Mouse (Mus musculus) cerebellum, adult (tissue): ENCODE measurements around the gene Iqub.
A peak's percentile ranks its signal among the peaks of the same experiment; 100 is the strongest.

Source experiments
- ATAC-seq: cut with Nextera tagmentation; 2 replicates; pipeline ENCODE4 v1.9.2; 2017; ENCODE audit warnings: mild to moderate bottlenecking, moderate library complexity, mixed read lengths; ENCODE audit not compliant: insufficient number of reproducible peaks, low FRiP score, low TSS enrichment

The Iqub gene

DNA sequence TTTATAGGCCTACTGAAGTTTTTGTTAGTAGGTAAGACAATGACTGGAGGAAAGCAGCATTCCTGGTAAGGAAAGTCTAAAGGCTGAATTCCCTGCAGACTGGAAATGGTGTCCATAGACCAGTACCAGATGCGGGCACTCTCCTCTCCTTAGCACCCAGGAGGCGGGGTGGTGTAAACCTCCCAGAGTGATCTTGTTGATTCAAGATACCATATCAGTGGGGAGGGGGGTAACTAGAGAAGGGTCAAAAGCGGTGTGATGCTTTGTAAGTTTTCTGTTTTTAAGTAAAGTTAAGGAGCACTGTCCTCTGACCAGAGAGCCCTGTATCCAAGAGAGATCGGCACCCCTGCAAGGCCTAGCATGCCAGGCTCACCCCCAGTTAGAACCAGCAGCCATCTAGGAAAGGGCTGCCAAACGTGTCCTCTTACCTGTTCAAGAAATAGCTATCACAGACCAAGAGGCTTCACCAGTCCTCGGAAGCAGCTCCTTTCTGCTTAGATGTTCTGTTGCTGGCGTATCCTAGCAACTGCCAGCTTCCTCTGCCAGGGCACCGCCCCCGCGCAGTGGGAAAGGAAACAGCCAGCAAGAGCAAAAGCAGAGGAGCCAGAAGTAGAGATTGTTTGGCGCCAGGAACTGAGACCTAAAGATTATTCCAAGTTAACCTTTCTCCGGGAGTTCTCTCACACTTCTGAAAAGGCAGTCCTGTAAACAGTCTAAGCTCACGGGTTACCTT lies at the start of gene Iqub:
Gene Iqub (minus strand): TSS at position 516 of the 733 bp plus-strand sequence.
- ATAC-seq, result peak; percentile 79

DNA sequence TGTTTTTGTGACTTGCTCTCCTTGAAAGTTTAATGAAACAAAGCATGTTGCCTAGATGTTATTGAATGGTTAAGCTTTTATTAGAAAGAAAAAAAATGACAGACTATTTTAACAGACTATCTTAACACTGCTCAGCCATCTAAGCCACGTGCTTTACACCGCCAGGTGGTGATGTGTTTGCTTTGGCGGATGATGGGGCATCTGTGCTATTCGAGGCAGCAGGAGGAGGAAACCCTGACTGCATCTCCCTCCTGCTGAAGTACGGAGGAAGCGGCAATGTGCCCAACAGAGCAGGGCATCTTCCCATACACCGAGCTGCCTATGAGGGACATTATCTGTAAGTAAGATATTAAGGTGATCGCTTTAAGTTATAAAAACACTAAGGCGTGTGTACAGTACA lies 49.2 kb upstream of the Iqub start:
- ATAC-seq, result peak; percentile 66; the same call in 1 of the 2 replicates

DNA sequence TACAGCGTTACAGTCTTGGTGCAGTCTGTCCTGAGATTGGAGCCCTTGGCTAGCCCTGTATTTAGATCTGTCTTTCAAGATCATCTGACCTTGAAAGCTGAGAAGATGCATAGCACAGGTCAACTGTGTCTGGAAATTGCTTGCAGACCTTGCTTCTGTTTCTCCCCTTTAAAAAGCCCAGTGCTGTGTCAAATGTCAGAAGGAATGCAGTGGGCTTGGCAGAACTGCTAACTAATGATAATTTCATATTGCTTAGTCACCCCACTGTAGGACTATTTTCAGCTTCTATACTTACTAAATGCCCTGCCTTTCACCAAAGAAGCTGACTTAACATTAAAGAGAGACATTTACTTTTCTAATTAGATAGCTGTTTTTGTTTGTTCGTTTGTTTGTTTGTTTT lies 40.6 kb upstream of the Iqub start:
- ATAC-seq, result no peak

DNA sequence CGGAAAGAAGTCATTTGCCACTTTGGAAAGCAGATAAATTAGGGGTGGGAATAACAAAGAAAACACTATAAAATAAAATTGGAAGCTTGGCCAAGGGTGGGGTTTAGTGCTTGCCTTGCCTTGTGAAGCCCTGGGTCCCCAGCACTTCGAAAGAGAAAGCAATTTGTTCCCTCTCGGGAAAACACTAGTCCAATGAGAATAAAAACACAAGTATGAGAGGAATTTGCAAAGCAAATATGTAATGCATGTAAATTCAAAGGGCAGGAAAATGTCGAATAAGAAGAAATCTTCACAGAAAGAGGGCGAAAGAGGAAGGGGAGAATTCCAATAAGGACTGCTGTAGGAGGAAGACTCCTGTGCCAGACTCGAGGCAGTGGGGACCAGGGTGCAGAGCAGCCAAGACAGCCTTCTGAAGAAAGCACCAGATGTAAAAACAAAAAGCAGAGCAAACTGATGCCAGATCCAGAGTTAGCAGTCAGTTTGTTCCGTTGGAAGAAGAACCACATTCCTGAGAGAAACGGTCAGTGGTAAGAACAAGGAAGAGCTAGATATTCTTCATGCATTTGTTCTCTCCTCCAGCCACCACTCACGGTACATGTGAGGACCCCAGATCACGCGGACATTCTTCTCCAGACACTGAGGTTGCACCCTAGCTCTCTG lies 39.7 kb upstream of the Iqub start:
- ATAC-seq, result no peak

DNA sequence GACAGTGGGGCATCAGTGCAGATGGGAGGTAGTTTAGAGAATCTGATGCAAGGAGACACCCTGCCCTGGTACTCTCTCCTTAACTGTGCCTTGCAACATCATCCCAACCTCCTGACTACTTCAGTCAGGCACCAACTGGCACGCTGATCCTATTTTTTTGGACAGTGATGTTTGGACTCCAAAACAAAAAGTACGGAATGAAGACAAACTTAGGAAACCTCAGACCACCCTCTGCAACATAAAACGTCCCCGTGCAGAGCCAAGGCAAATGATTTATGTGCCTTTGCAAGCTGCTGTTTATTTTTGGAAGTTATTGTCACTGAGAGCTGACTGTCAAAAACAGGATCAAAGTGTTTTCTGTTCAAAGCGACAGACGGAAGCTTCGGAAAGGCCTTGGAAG lies 37.2 kb upstream of the Iqub start:
- no peak for ATAC-seq

DNA sequence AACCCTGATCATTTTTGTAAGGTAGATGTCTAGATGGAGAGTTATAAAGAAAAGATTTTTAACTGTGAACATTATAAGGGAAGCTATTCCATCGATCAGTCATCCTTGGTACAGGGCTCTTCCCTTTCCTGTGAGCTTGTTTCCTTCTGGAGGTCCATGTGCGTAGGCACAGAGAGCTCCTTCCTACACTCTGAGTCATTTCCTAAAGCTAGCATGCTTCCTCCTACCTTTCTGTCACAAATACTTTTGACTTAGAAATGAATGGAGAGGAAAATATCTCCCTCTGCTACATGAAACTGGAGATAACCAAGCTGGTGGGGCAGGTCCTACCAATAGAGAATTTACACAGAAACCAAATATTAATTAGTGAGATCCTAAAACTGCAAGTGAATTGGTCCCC lies 34.9 kb upstream of the Iqub start:
- ATAC-seq, result no peak

DNA sequence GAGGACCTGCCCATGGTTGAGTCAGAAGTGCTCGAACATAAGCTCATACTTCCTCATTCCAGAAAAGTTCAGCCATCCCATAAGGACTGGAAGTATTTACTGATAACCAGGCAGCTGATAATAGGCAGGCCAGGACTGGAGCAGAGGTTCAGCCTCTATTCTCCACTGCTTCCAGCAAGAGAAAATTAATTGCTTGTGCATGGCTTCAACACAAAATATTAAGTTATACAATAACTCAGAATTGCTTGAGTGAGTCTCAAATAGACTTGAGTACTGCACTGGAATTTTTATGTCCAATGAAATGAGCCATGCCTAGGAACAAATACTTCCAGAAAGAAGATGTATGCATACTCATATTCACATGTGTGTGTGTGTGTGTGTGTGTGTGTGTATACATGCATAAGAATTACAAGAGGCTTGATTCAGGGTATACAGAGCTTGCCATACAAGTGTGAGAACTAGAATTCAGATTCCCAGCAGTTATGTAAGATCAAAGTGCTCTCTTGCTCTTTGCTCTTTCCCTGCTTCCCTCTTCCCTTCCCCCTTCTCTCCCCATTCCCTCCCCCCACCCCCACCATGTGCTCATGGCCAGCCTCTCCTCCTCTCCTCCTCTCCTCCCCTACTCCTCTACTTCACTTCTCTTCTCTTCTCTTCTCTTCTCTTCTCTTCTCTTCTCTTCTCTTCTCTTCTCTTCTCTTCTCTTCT lies 32.0 kb upstream of the Iqub start:
- ATAC-seq, result no peak

DNA sequence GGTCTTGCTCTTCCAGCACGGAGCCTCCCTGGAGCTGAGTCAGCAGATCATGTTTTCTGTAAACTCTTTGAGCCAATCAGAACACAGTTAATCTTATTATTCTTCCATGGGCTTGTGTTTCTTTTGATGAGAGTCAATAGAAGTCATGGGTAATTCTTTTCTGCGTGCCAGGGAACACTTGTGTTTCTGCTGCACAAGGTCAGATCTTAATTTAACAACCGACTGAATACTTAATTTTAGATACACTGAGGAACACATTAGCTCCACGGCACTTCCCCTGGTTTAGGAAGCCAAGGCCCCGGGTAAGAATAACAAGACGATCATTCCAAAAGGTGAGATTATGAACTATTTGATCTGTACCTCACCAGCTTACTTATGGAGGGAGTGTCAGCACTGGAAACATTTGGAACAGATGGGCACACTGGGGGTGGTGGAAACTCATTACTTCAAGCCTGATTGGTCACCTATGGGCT lies 28.3 kb upstream of the Iqub start:
- peak; percentile 77 for ATAC-seq

DNA sequence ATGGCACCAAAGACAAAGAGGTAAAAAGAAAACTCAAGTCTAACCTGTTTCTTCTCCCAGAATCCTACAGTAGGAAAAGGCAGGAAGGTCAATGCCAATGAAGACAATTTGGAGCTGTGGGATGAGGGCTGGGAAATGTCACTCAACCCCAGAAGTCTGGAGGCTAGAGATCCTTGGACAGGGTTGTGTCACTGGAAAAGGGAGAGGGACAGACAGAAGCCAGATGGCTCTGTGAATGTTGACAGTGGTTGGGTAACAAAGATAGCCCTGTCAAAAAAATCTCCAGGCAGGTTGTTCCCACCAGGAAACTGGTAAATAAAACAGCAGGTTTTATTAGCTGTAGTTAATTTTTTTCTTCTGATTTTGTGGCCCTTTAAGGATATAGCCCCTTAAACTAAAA lies 27.5 kb upstream of the Iqub start:
- ATAC-seq, result peak; percentile 80

DNA sequence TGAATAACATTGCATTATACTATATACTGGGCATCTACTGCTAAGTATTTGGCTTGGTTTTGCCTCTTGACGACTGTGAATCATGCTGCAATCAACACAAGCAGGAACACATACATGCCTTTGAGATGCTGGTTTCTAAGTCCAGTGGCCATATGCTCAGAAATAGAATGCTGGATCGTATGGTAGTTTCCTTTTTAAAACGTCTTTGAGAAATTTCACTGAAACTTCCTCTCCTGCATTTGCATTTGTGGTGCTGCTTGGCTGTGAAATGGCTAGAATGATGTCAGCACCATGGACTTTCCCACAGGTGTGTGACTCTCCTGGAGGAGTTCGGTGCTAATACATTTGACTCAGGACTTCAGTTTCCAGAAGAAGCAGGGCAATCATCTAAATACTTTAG lies 25.2 kb upstream of the Iqub start:
- no peak for ATAC-seq

DNA sequence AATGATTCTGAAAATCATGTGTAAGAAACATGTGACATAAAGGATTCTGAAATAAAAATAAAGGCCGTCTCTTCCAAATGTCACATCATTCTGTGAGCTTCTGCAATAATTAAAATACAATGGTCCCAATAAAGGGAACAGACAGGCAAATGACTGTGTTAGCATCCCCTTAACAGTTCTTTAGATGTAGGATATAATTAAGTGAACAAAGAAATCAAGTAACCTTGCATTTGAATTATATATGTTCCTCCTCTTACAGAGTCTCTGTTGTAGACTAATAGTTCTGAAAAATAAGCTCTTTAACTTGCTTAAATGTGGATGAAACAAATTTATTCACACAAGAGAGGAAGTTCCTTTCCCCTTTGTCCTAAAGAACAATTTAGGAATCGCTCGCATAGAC lies 23.6 kb upstream of the Iqub start:
- no peak for ATAC-seq

DNA sequence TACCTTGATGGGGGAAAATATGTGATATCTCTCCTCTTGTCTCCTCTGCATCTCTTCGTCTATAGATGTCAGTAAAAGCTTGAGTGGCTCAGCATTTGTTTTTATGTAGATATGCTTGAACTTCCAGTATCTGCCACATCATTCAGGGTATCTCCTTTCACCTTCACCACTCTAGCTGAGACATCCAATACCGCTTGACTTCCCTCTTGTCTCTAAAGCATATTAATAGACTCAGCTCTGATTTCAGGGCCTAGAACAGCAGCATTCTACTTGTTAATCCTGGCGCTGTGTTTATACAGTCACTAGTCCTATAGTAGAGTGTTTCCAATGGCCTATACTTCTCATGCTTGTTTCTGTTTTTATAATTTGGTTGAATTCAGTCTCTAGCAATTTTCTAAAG lies 17.9 kb upstream of the Iqub start:
- no peak for ATAC-seq

DNA sequence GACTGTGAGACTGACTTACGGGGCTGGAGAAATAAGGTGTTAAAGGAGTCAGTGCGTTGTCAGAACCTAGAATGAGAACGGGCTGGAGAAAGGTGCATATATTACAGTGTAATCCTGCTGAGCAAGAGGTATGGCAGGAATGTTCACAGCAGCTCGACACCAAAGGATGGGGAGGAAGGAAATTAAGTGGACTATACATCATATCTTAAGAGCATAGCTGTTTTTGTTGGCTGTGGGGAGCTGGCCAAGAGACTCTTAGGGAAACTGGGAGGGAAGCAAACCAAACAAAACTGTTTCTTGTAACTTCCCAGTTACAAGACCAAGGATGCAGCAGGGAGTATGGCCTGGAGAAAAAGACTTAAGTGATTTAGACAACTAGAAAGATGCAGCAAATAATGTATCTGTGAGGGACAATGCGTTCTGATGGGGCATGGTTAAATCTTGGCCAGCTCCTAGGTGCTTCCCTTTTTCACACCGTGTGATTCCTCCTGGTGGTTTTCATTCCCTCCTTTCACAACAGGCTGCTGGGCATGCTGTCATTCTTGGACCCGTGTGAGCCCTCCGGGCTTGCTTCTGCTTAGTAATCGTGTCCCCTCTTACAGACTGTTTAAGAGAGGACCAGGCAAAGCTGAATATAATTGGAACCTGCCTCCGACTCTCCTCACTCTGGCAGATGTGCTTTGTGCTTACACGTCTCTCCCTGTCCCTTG lies 16.0 kb upstream of the Iqub start:
- ATAC-seq, result no peak

DNA sequence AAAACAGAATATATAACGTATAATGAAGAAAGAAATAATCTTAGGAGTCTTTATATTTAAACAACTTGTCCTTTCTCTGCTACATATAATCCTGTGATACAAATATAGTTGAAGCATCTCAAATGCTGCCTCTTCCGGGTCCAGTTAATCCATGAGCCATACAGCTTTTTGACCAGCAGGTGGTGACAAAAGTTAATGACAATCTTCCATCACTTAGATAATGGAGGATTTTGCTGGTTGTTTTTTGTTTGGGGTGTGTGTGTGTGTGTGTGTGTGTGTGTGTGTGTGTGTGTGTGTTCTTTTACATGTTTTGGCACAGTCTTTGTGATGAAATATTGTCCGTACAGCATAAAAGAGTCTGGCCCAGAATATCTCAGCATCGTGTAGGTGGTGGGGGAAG lies 15.3 kb upstream of the Iqub start:
- no peak for ATAC-seq

DNA sequence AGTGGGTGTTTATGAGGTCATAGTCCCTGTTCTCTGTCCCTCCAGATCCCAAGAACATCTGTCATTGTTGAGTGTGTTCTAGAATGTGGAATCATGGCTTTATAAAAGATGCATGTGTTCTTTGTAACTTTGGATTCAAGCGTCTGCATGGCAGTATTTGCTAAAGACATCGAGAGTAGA lies 13.1 kb upstream of the Iqub start, which contains the start of gene Asb15:
Gene Asb15 (plus strand): TSS at position 81 of the 180 bp plus-strand sequence.
- ATAC-seq, result no peak

DNA sequence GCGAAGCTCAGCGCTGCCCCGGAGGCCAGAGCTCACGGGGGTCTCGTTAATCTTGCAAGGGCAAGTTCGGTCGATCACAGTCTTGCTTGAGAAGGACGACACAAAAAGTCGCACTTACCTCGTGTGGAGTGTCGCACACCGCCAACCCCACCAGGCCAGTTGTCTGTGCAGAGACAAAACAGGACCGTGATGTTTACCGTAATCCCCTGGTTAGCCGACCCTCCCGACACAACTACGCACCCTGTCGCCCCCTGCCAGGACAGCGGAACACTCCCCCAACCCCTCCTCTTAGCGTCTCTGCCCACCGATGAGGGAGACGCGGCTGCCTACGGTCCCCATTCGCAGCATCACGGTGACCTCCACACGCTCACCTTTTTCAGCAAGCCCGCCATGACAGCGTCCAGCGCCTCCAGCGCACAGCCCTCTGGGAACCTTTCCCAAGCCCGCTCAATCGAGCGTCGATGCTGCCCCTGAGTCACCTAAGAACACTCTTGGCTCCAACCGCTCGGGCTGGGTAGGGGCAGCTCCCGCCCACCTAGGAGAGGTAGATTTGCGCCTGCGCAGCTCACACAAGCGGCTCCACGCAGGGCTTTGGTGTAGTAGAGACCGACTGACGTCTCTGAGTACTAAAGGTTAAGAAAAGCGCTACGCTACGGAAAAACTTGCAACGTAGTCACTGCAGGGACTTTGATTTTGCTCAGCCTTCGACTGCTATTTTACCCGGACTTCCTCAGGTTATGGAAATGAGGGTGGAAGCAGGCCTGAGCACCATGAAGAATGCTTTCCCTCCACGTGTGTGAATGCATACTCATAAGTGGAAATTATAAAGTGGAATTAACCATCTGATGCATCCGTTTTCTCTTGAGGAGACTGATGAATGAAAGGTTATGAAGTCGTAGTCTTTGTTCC lies 12.5 kb upstream of the Iqub start, which contains the start of gene Ndufa5:
Gene Ndufa5 (minus strand): TSS at position 859 of the 909 bp plus-strand sequence.
- ATAC-seq, result peak; percentile 95

DNA sequence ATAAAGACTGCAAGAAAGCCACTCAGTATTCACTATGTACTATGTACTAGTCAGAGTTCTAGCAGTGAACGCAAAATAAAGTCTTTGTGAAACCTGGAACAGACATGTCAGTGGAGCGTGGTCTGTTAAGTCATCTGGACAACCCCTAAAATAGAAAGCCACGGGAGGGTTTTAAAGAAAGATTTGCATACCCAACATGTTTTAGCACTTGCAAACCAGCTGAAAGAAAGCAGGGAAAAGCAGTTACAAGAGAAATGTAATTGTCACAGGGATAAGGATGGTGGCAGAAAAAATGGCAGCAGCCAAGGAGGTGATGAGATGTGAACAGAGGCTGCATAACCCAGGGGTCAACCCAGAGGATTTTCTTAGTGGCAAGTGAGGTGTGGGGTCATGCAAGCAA lies 10.8 kb upstream of the Iqub start:
- no peak for ATAC-seq

DNA sequence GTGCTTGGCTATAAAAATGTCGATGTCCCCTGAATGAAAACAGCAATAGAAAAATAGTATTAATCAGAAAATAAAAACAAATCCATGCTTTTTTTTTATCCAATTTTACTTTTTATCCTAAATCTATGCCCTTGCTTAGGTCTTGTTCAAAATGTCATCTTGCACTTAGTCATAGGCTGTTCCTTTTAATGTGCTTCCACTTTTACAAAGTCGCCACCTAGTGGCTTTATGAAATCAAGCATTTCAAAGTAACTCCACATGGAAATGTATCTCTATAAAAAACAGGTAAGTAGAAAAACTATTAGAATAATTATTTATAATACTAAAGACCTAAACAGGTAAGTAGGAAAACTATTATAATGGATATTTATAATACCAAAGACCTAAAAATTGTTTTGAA lies 1.3 kb upstream of the Iqub start:
- ATAC-seq, result no peak; the same call in 1 of the 2 replicates

DNA sequence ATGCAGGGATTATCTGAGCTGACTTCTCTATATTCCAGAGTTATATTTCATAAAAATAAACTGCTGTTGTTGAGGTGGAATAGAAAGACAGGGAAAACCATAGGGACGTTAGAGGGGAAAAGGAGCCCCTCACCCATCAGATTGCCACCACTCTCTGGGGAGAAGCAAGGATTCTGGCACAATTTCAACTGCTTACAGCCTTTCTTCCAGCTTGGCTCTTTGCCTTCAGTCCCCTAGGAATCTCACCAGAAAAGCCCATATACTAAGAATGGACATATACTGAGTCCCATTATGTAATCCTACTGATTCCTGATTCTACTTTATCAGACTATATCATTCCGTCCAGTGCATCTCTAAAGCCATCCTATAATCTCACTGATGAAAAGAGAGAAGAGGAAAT lies 10.7 kb downstream of the Iqub start:
- no peak for ATAC-seq

DNA sequence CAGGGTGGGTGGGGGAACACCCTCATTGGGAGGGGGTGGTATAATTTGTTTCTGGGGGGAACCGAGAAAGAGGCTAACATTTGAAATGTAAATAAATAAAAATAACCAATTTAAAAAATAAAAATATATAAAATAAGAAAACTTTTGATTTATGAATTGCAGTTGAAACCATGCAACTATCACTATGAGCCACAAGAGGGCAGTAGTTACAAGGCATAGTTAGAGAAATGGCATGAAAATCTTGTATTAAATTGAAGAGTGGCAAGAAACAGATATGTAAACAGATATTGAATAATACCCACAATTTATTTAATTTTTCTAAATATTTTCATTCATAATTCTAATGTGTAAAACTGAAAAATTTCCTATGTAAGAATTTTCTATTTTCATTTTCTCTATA lies 24.5 kb downstream of the Iqub start:
- no peak for ATAC-seq
